Mouse (Mus musculus) midbrain, embryonic 16.5 days (tissue): ENCODE data around the gene Senp1. TPM values are rescaled to one million over a fixed set of nuclear protein-coding genes. Genes with fewer than 3 reads are reported as not detected.

Experiments
- ATAC-seq: fragments of 200-750 bp; cut with Nextera tagmentation; 2 replicates; pipeline ENCODE4 v1.8.0; 2017; ENCODE audit warnings: moderate TSS enrichment
- H3K27ac ChIP-seq: fragments of 300-500 bp; sonication (generic); 2 replicates; pipeline ENCODE4 v1.5.1; 2014; ENCODE audit warnings: mild to moderate bottlenecking, low read length, mixed read lengths
- H3K27me3 ChIP-seq: fragments of 300-500 bp; sonication (generic); 2 replicates; pipeline ENCODE4 v1.6.1; 2014; ENCODE audit warnings: low read depth, low read length, mixed read lengths; ENCODE audit not compliant: control insufficient read depth, insufficient read depth
- H3K36me3 ChIP-seq: fragments of 300-500 bp; sonication (generic); 2 replicates; pipeline ENCODE4 v1.6.1; 2014; ENCODE audit warnings: mild to moderate bottlenecking, low read length, moderate library complexity, mixed read lengths; ENCODE audit not compliant: control insufficient read depth, insufficient read depth
- H3K4me1 ChIP-seq: fragments of 300-500 bp; sonication (generic); 2 replicates; pipeline ENCODE4 v1.6.1; 2014; ENCODE audit warnings: mild to moderate bottlenecking, low read length, mixed read lengths; ENCODE audit not compliant: control insufficient read depth, insufficient read depth
- H3K4me2 ChIP-seq: fragments of 300-500 bp; sonication (generic); 2 replicates; pipeline ENCODE4 v1.6.1; 2014; ENCODE audit warnings: mild to moderate bottlenecking, low read length, mixed read lengths
- H3K4me3 ChIP-seq: fragments of 300-500 bp; sonication (generic); 2 replicates; pipeline ENCODE4 v1.5.1; 2014; ENCODE audit warnings: low read depth, mild to moderate bottlenecking, low read length, moderate library complexity, mixed read lengths
- H3K9ac ChIP-seq: fragments of 300-500 bp; sonication (generic); 2 replicates; pipeline ENCODE4 v1.6.1; 2014; ENCODE audit warnings: low read depth, low read length, mixed read lengths
- H3K9me3 ChIP-seq: fragments of 300-500 bp; sonication (generic); replicated peaks from 2 replicates; pipeline ENCODE4 v1.6.1; 2014; ENCODE audit warnings: mild to moderate bottlenecking, low read length, mixed read lengths; ENCODE audit not compliant: control insufficient read depth, poor library complexity, severe bottlenecking
- WGBS: fragments of 180-500 bp; shearing (Covaris S2); extraction: QIAGEN DNeasy Blood & Tissue Kit; methylation state at CpG from one replicate; pipeline ENCODE4 v1.1.7; 2014; 5-methylcytosine and 5-hydroxymethylcytosine counted together
- polyA plus RNA-seq: library from polyadenylated mRNA; unstranded; fragments of >200 nt; fragmentation: Nextera tagmentation; extraction: Ambion mirVana; gene quantifications from 2 replicates; pipeline ENCODE4 v1.2.1, GENCODE M21; 2015

The Senp1 gene
- polyA plus RNA-seq, 1 experiment from 2014 or later, result 20.8 TPM

- Histone ChIP-seq H3K4me2 (peak overlapping the region; percentile 60), H3K4me3 (peak overlapping the region; percentile 31; the same call in 1 of the 2 replicates), H3K9me3 (no peaks in the 10 kb centered on the region), H3K36me3 (no peaks in the 10 kb centered on the region), H3K27ac (peak overlapping the region; percentile 79), H3K4me1 (peaks cover 40% of the 10 kb centered on the region), H3K27me3 (no peaks in the 10 kb centered on the region), H3K9ac (peak overlapping the region; percentile 55)
- WGBS, result 27% methylated on average over 13 of the region's 13 CpGs
- ATAC-seq, result peak; percentile 30; the same call in 1 of the 2 replicates
These were observed 101.4 kb downstream of the Senp1 start for GRCm38 (mm10) chr15:97992027-97992711.

- H3K9me3 ChIP-seq, result no peaks in the 10 kb centered on the region
- no peak overlapping the region for H3K4me3 ChIP-seq
- no peak overlapping the region for H3K4me2 ChIP-seq
- H3K27ac ChIP-seq, result no peak overlapping the region
- no peak for ATAC-seq
- H3K36me3 ChIP-seq, result no peaks in the 10 kb centered on the region
- 9% methylated on average over 12 of the region's 12 CpGs for WGBS
- H3K9ac ChIP-seq, result no peak overlapping the region
- peaks cover 40% of the 10 kb centered on the region for H3K4me1 ChIP-seq
- no peaks in the 10 kb centered on the region for H3K27me3 ChIP-seq
These were observed 102.2 kb downstream of the Senp1 start for GRCm38 (mm10) chr15:97991285-97991895.

DNA sequence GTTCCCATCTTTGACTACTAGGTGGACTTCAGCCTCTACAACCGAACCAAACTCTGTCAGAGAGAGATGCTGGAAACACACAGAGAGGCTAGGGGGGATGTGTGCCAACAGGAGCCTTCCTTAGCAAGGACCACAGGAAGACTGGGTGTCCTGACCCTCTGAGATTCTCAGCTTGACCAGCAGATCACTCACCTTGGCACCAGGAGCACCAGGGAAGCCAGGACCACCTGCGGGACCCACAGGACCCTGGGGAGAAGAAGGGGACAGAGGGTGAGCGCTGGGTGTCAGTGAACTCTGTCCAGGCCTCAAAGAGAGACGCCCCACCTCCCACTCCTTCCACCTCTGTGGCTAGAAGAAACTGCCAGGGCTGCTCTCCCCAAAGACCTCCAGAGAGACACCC, 102.8 kb downstream of the Senp1 start:
- 9% methylated on average over 4 of the region's 4 CpGs for WGBS
- H3K27ac ChIP-seq, result peak overlapping the region; percentile 59
- ATAC-seq, result no peak
- no peaks in the 10 kb centered on the region for H3K27me3 ChIP-seq
- H3K4me3 ChIP-seq, result no peak overlapping the region
- H3K9me3 ChIP-seq, result no peaks in the 10 kb centered on the region; the same call in 1 of the 2 replicates
- no peaks in the 10 kb centered on the region for H3K36me3 ChIP-seq
- peaks cover 40% of the 10 kb centered on the region for H3K4me1 ChIP-seq
- H3K9ac ChIP-seq, result no peak overlapping the region
- peak overlapping the region; percentile 38; the same call in 1 of the 2 replicates for H3K4me2 ChIP-seq

- WGBS, result 0% methylated on average over 6 of the region's 6 CpGs
These were observed 103.4 kb downstream of the Senp1 start for GRCm38 (mm10) chr15:97990124-97990523.

GRCm38 (mm10) chr15:97989544-97989943, 104.0 kb downstream of the Senp1 start:
- Histone ChIP-seq H3K4me1 (peaks cover 40% of the 10 kb centered on the region), H3K4me2 (no peak overlapping the region)

More at GRCm38 (mm10) chr15:97990124-97990523, 103.4 kb downstream of the Senp1 start:
- H3K36me3 ChIP-seq, result no peaks in the 10 kb centered on the region
- H3K4me1 ChIP-seq, result peaks cover 40% of the 10 kb centered on the region
- H3K9me3 ChIP-seq, result no peaks in the 10 kb centered on the region; the same call in 1 of the 2 replicates
- ATAC-seq, result no peak; the same call in 1 of the 2 replicates
- peak overlapping the region; percentile 59 for H3K27ac ChIP-seq
- H3K9ac ChIP-seq, result 0 out of 2 replicates have a peak overlapping the region, but pooled peaks have one; percentile 5
- H3K27me3 ChIP-seq, result no peaks in the 10 kb centered on the region
- peak overlapping the region; percentile 38 for H3K4me2 ChIP-seq
- H3K4me3 ChIP-seq, result no peak overlapping the region

More at GRCm38 (mm10) chr15:97989544-97989943, 104.0 kb downstream of the Senp1 start:
- WGBS, result 20% methylated on average over 1 of the region's 1 CpGs
- Histone ChIP-seq H3K9ac (no peak overlapping the region), H3K4me3 (no peak overlapping the region), H3K27ac (peak overlapping the region; percentile 59), H3K36me3 (no peaks in the 10 kb centered on the region), H3K9me3 (no peaks in the 10 kb centered on the region; the same call in 1 of the 2 replicates), H3K27me3 (no peaks in the 10 kb centered on the region)
- no peak for ATAC-seq

Other genes with a start within 250 kb of the Senp1 start
- 28.6 and 31.5 TPM in 2 replicates for gene Hdac7, start 249.2 kb downstream of the Senp1 start, polyA plus RNA-seq
- gene Vdr, start 183.1 kb downstream of the Senp1 start, polyA plus RNA-seq, result 0.05 and 0.15 TPM in 2 replicates
- 52.5 and 57.2 TPM in 2 replicates for gene Tmem106c, start 129.5 kb downstream of the Senp1 start, polyA plus RNA-seq
- gene Col2a1, start 89.0 kb downstream of the Senp1 start, polyA plus RNA-seq, result 22.6 and 34.8 TPM in 2 replicates
- gene Pfkm, start 1.2 kb downstream of the Senp1 start, polyA plus RNA-seq, result 93.9 and 102 TPM in 2 replicates
- gene Asb8, start 71.9 kb upstream of the Senp1 start, polyA plus RNA-seq, result 60.2 and 63.5 TPM in 2 replicates
- gene Ccdc184, start 73.4 kb upstream of the Senp1 start, polyA plus RNA-seq, result 118 and 146 TPM in 2 replicates
- not detected in 2 replicates for gene Olfr288, start 101.8 kb upstream of the Senp1 start, polyA plus RNA-seq
- not detected in 2 replicates for gene Gm44579, start 127.2 kb upstream of the Senp1 start, polyA plus RNA-seq
- gene Olfr287, start 127.3 kb upstream of the Senp1 start, polyA plus RNA-seq, result 0.16 and 0.20 TPM in 2 replicates
- gene Olfr286, start 140.7 kb upstream of the Senp1 start, polyA plus RNA-seq, result not detected in 2 replicates
- not detected in 2 replicates for gene H1fnt, start 163.5 kb upstream of the Senp1 start, polyA plus RNA-seq
- 13.3 and 14.4 TPM in 2 replicates for gene Zfp641, start 202.4 kb upstream of the Senp1 start, polyA plus RNA-seq
- gene Olfr285, start 223.6 kb upstream of the Senp1 start, polyA plus RNA-seq, result not detected in 2 replicates
- not detected in 2 replicates for gene Olfr284, start 247.2 kb upstream of the Senp1 start, polyA plus RNA-seq